Mouse (Mus musculus) liver, embryonic 15.5 days (tissue): Measurements from ENCODE around the gene Ctsk. TPM values are rescaled to one million over a fixed set of nuclear protein-coding genes. Genes with fewer than 3 reads are reported as not detected.

Experiments
- ATAC-seq: fragments of 200-750 bp; cut with Nextera tagmentation; 2 replicates; pipeline ENCODE4 v1.8.0; 2017; ENCODE audit warnings: moderate number of reproducible peaks, mild to moderate bottlenecking, moderate library complexity; ENCODE audit not compliant: insufficient read depth
- H3K27ac ChIP-seq: fragments of 300-500 bp; sonication (generic); replicated peaks from 2 replicates; pipeline ENCODE4 v1.5.1; 2015; ENCODE audit warnings: mild to moderate bottlenecking, inconsistent platforms
- H3K27me3 ChIP-seq: fragments of 300-500 bp; sonication (generic); 2 replicates; pipeline ENCODE4 v1.6.1; 2015; ENCODE audit warnings: mild to moderate bottlenecking, inconsistent platforms
- H3K36me3 ChIP-seq: fragments of 300-500 bp; sonication (generic); replicated peaks from 2 replicates; pipeline ENCODE4 v1.6.1; 2015; ENCODE audit warnings: moderate library complexity, mild to moderate bottlenecking, inconsistent platforms
- H3K4me1 ChIP-seq: fragments of 300-500 bp; sonication (generic); replicated peaks from 2 replicates; pipeline ENCODE4 v1.6.1; 2015; ENCODE audit warnings: inconsistent platforms
- H3K4me2 ChIP-seq: fragments of 300-500 bp; sonication (generic); 2 replicates; pipeline ENCODE4 v1.6.1; 2015; ENCODE audit warnings: moderate library complexity, mild to moderate bottlenecking, inconsistent platforms
- H3K4me3 ChIP-seq: fragments of 300-500 bp; sonication (generic); replicated peaks from 2 replicates; pipeline ENCODE4 v1.5.1; 2015; ENCODE audit warnings: mild to moderate bottlenecking, inconsistent platforms
- H3K9ac ChIP-seq: fragments of 300-500 bp; sonication (generic); 2 replicates; pipeline ENCODE4 v1.6.1; 2015; ENCODE audit warnings: moderate library complexity, mild to moderate bottlenecking, inconsistent platforms
- H3K9me3 ChIP-seq: fragments of 300-500 bp; sonication (generic); replicated peaks from 2 replicates; pipeline ENCODE4 v1.6.1; 2016; ENCODE audit warnings: inconsistent platforms
- WGBS: fragments of 180-500 bp; shearing (Covaris S2); methylation state at CpG from one replicate; pipeline ENCODE4 v1.1.7; 2015; ENCODE audit warnings: mixed read lengths; ENCODE audit not compliant: insufficient replicate concordance; 5-methylcytosine and 5-hydroxymethylcytosine counted together
- polyA plus RNA-seq: library from polyadenylated mRNA; unstranded; fragments of >200 nt; fragmentation: Nextera tagmentation; extraction: Ambion mirVana; gene quantifications from 2 replicates; pipeline ENCODE4 v1.2.1, GENCODE M21; 2015

Ctsk gene
- polyA plus RNA-seq, 1 experiment from 2014 or later, result 1.3 TPM

GRCm38 (mm10) chr3:95498229-95498628, 827 bp upstream of the Ctsk start:
- H3K27me3 ChIP-seq, result peaks cover 8% of the 10 kb centered on the region
- H3K9ac ChIP-seq, result no peak overlapping the region
- no peak for ATAC-seq
- no peak overlapping the region for H3K4me2 ChIP-seq
- 72% methylated on average over 2 of the region's 2 CpGs for WGBS
- H3K27ac ChIP-seq, result no peak overlapping the region
- H3K4me1 ChIP-seq, result 0 out of 2 replicates have a peak, but pooled peaks cover 3% of the 10 kb centered on the region
- no peak overlapping the region for H3K4me3 ChIP-seq
- no peaks in the 10 kb centered on the region for H3K9me3 ChIP-seq
- peaks cover 40% of the 10 kb centered on the region for H3K36me3 ChIP-seq

DNA sequence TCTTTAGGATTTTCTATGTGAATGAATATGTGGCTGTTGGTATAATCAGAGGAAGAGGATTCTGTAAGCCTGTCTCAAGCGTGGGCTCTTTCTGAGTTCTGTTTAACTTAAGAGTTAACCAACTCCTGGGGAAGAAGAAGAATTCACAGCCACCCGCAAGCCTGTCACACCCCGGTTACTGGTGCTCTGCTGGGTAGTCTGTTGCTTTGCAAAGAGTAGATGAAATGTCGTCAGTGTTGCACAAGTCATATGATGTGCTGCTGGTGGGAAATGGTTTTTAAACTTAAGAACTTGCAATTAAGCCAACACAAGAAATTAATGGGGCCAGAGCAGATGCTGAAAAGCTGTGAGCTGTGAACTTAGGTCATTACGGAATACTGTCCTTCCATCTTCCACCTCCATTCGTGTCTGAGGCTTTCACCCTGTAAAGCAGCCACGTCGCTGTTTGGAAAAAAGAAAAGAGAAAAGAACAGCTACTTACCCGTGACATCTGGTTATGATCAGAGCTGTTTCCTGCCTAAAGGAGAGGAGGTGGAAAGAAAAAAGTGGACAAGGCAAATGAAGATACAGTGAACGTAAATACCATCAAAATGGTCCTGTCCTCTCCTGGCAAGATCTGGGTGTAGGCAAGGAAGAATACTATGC, 562 bp downstream of the Ctsk start:
- no peak overlapping the region for H3K9ac ChIP-seq
- no peak for ATAC-seq
- WGBS, result 65% methylated on average over 10 of the region's 10 CpGs

DNA sequence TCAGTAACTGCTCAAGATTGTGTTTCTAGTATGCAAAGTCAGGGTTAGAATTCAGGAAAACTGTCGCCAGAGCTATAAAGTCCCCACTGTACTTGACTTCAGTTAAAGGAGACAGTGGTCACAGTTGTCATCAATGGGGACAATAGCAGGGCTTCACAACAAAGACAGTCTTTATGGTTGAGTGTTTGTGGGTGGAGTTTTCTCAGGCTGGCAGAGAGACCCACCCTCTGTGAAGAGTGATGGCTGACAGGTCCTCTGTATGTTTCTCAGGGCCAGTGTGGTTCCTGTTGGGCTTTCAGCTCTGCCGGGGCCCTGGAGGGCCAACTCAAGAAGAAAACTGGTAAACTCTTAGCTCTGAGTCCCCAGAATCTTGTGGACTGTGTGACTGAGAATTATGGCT, 3.3 kb downstream of the Ctsk start:
- no peak overlapping the region for H3K27ac ChIP-seq
- no peak for ATAC-seq
- no peak overlapping the region for H3K9ac ChIP-seq
- WGBS, result 61% methylated on average over 2 of the region's 2 CpGs
- no peak overlapping the region for H3K4me2 ChIP-seq
- H3K9me3 ChIP-seq, result no peaks in the 10 kb centered on the region
- H3K27me3 ChIP-seq, result peaks cover 8% of the 10 kb centered on the region
- H3K4me1 ChIP-seq, result 0 out of 2 replicates have a peak, but pooled peaks cover 3% of the 10 kb centered on the region
- H3K4me3 ChIP-seq, result no peak overlapping the region
- no peaks in the 10 kb centered on the region for H3K36me3 ChIP-seq

More for the DNA sequence above, 562 bp downstream of the Ctsk start:
- Histone ChIP-seq H3K4me1 (0 out of 2 replicates have a peak, but pooled peaks cover 3% of the 10 kb centered on the region), H3K27ac (no peak overlapping the region), H3K4me2 (no peak overlapping the region), H3K36me3 (peaks cover 26% of the 10 kb centered on the region), H3K9me3 (no peaks in the 10 kb centered on the region), H3K27me3 (peaks cover 8% of the 10 kb centered on the region), H3K4me3 (no peak overlapping the region)

DNA sequence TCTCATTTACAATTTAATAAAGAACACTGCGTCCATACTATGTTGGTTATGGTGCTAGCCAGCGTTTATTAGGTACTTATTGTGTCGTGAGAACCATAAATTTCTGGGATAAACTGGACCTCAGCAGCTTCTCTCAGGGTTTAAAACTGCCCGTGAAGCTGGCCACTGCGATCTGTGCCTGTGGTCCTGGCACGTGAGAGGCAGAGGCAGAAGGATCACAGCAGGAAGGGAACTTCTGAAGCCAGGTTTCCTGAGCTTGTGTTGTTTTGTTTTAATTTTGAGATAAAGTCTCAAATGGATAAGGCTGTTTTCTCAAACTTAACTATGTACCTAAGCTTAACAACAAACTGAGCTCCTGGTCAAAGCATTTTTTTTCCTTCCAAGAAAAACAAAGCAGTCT, 10.3 kb downstream of the Ctsk start:
- Histone ChIP-seq H3K27me3 (no peaks in the 10 kb centered on the region), H3K4me2 (no peak overlapping the region), H3K4me3 (no peak overlapping the region), H3K9me3 (no peaks in the 10 kb centered on the region), H3K9ac (no peak overlapping the region), H3K27ac (0 out of 2 replicates have a peak overlapping the region, but pooled peaks have one; percentile 25), H3K36me3 (no peaks in the 10 kb centered on the region), H3K4me1 (peaks cover 19% of the 10 kb centered on the region)
- whole genome bisulfite sequencing, result 54% methylated on average over 6 of the region's 6 CpGs
- ATAC-seq, result no peak

GRCm38 (mm10) chr3:95511611-95512180, 12.6 kb downstream of the Ctsk start:
- H3K9me3 ChIP-seq, result no peaks in the 10 kb centered on the region
- no peak for ATAC-seq
- H3K4me2 ChIP-seq, result no peak overlapping the region
- no peaks in the 10 kb centered on the region for H3K36me3 ChIP-seq
- no peaks in the 10 kb centered on the region for H3K27me3 ChIP-seq
- H3K27ac ChIP-seq, result 0 out of 2 replicates have a peak overlapping the region, but pooled peaks have one; percentile 26
- H3K4me1 ChIP-seq, result peaks cover 40% of the 10 kb centered on the region
- 41% methylated on average over 9 of the region's 9 CpGs for WGBS
- no peak overlapping the region for H3K9ac ChIP-seq
- H3K4me3 ChIP-seq, result no peak overlapping the region

GRCm38 (mm10) chr3:95516614-95517041, 17.6 kb downstream of the Ctsk start:
- peak; percentile 82 for ATAC-seq
- H3K27me3 ChIP-seq, result no peaks in the 10 kb centered on the region
- H3K9ac ChIP-seq, result peak overlapping the region; percentile 57
- peak overlapping the region; percentile 96 for H3K27ac ChIP-seq
- no peaks in the 10 kb centered on the region for H3K9me3 ChIP-seq
- H3K36me3 ChIP-seq, result no peaks in the 10 kb centered on the region
- WGBS, result 25% methylated on average over 3 of the region's 3 CpGs
- H3K4me1 ChIP-seq, result peaks cover 78% of the 10 kb centered on the region
- peak overlapping the region; percentile 19; the same call in 1 of the 2 replicates for H3K4me3 ChIP-seq
- H3K4me2 ChIP-seq, result peak overlapping the region; percentile 70

GRCm38 (mm10) chr3:95517493-95517898, 18.4 kb downstream of the Ctsk start:
- no peak overlapping the region for H3K4me3 ChIP-seq
- peak overlapping the region; percentile 96 for H3K27ac ChIP-seq
- WGBS, result 14% methylated on average over 10 of the region's 10 CpGs
- H3K36me3 ChIP-seq, result no peaks in the 10 kb centered on the region
- no peaks in the 10 kb centered on the region for H3K27me3 ChIP-seq
- peak; percentile 3; the same call in 1 of the 2 replicates for ATAC-seq
- no peaks in the 10 kb centered on the region for H3K9me3 ChIP-seq
- H3K4me1 ChIP-seq, result peaks cover 78% of the 10 kb centered on the region
- peak overlapping the region; percentile 57; the same call in 1 of the 2 replicates for H3K9ac ChIP-seq
- peak overlapping the region; percentile 70 for H3K4me2 ChIP-seq

DNA sequence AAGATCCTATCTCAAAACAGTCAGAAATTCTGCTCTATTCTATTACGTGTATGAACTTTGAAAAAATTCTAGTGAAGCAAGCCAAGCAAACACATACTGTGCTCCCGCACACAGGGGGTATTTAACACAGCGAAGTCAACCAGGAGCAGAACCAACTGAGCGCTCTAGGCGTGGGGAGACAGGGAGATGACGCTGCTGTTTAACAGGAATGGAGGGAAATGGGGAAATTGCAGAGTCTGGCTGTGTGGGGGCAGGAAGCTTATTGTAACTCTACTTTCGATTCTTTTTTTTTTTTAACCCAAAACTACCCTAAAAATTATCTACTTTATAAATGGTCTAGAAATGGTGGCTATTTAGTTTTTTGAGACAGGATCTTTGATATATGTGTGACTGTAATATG, 19.8 kb downstream of the Ctsk start:
- Histone ChIP-seq H3K9me3 (no peaks in the 10 kb centered on the region), H3K4me3 (no peak overlapping the region), H3K27me3 (no peaks in the 10 kb centered on the region), H3K9ac (peak overlapping the region; percentile 41), H3K27ac (peak overlapping the region; percentile 96), H3K36me3 (no peaks in the 10 kb centered on the region), H3K4me2 (peak overlapping the region; percentile 62), H3K4me1 (peaks cover 92% of the 10 kb centered on the region)
- ATAC-seq, result peak; percentile 31
- WGBS, result 25% methylated on average over 7 of the region's 7 CpGs

DNA sequence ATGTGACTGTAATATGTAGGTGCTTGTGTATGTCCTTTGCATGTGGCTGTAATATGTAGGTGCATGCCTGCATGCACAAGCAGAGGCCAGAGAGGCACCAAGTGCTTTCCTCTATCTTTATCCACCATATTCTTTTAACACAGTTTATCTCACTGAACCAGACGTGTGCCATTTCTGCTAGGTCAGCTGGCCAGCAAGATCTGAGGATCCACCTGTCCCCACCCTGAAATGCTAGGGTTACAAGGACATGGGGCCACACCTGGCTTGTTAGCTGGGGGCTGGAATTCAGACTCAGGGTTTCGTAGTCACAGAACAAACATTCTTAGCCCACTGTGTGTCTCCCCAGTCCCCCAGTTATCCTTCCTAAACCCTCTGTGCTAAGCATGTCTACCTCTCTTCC, 20.3 kb downstream of the Ctsk start:
- Histone ChIP-seq H3K27me3 (no peaks in the 10 kb centered on the region), H3K36me3 (no peaks in the 10 kb centered on the region), H3K9ac (peak overlapping the region; percentile 56), H3K4me2 (peak overlapping the region; percentile 62), H3K4me3 (peak overlapping the region; percentile 17; the same call in 1 of the 2 replicates), H3K9me3 (no peaks in the 10 kb centered on the region), H3K4me1 (peaks cover 94% of the 10 kb centered on the region), H3K27ac (peak overlapping the region; percentile 96)
- WGBS, result 18% methylated on average over 2 of the region's 2 CpGs
- ATAC-seq, result peak; percentile 86

GRCm38 (mm10) chr3:95520100-95520499, 21.0 kb downstream of the Ctsk start:
- no peak for ATAC-seq
- H3K4me1 ChIP-seq, result peaks cover 90% of the 10 kb centered on the region
- 67% methylated on average over 3 of the region's 3 CpGs for WGBS
- peak overlapping the region; percentile 88 for H3K27ac ChIP-seq
- H3K9ac ChIP-seq, result peak overlapping the region; percentile 42; the same call in 1 of the 2 replicates
- peak overlapping the region; percentile 18; the same call in 1 of the 2 replicates for H3K4me2 ChIP-seq
- H3K4me3 ChIP-seq, result no peak overlapping the region
- H3K36me3 ChIP-seq, result no peaks in the 10 kb centered on the region
- no peaks in the 10 kb centered on the region for H3K9me3 ChIP-seq
- no peaks in the 10 kb centered on the region for H3K27me3 ChIP-seq

DNA sequence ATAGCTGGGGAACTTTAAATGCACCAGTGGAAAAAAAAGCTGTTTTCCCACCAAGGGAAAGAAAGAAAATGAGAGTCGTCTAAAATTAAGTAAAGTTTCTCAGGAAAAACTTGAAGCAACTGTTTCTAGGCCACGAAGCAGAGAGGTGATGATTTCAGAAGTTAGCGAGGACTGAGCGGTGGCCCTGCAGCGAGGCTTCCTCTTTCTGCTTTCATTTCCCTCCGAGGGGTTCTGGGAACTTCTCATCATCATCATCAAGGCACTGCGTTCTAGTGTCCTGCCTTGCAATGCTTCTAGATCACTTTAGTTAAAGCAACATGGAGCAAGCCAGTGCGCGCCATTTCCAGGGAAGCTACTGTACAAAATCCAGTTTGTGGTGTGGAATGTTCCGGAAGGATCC, 22.1 kb downstream of the Ctsk start:
- no peaks in the 10 kb centered on the region for H3K27me3 ChIP-seq
- no peak overlapping the region for H3K4me3 ChIP-seq
- no peak overlapping the region for H3K9ac ChIP-seq
- no peak overlapping the region; the same call in 1 of the 2 replicates for H3K4me2 ChIP-seq
- H3K4me1 ChIP-seq, result peaks cover 85% of the 10 kb centered on the region
- WGBS, result 45% methylated on average over 10 of the region's 10 CpGs
- ATAC-seq, result no peak
- H3K36me3 ChIP-seq, result no peaks in the 10 kb centered on the region
- no peaks in the 10 kb centered on the region for H3K9me3 ChIP-seq
- H3K27ac ChIP-seq, result peak overlapping the region; percentile 88
